Mouse (Mus musculus): ENCODE results near the gene Rhoh.

- TF ChIP-seq MAFK (IDR thresholded peaks at IDR 0.05; ENCODE audit: insufficient read depth, low read depth, low read length) (no peak), HCFC1 (IDR thresholded peaks at IDR 0.05; ENCODE audit: borderline replicate concordance, insufficient read depth, low read length) (no peak), ZC3H11A (IDR thresholded peaks at IDR 0.05; ENCODE audit: borderline replicate concordance, low read depth, low read length) (no peak), CHD2 (IDR thresholded peaks at IDR 0.05; ENCODE audit: low read depth, low read length) (no peak)
Observed at GRCm38 (mm10) chr5:65854786-65855191, 6.2 kb upstream of the Rhoh start.
